Mouse (Mus musculus): ENCODE data around the gene Runx2. TPM values are rescaled to one million over a fixed set of nuclear protein-coding genes. Genes with fewer than 3 reads are reported as not detected.
A peak's percentile ranks its signal among the peaks of the same experiment; 100 is the strongest.

Gene Runx2
- total and polyA plus RNA-seq, 3 experiments, result not detected

DNA sequence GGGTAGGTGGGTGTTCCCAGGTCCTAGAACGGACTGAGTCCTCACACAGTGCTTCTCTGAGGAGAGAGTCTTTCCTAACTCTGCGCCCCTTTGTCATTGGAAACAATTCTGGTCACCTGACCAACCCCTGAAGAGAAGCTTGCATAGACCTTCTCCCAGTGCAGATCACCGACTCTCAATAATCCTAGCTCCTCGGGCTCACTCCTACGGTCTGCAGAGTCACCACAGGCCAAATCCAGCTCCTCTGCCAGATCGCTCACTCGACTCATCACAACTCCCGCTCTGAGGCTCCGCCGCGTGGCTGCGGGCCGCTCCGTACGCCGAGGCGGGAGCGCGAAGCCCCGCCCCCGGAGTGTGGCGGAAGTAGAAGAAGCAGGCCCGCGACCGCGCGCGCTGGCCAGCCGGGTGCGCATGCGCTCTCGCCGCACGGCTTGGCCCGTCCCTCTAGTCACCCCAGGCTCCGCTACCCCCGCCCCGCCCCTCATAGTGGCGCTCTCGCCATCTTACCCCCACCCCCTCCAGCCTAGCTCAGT, 37.8 kb downstream of the Runx2 start, which contains the start of gene Supt3 (continued):
- no peak for TF ChIP-seq MEF2A (IDR thresholded peaks at IDR 0.05; ENCODE audit: extremely low read depth, insufficient replicate concordance, low read depth, low read length, poor library complexity, severe bottlenecking)
- TF ChIP-seq USF2 (IDR thresholded peaks at IDR 0.05; ENCODE audit: borderline replicate concordance in 1 of 2, insufficient read depth in 1 of 2, low read depth in 1 of 2, low read length in 2 of 2), result 0 out of 4 replicates have a peak, but pooled peaks of 1 of the 2 experiments have one; percentile 37
- peak; percentile 93; the same call in 1 of the 2 replicates for TF ChIP-seq E2F4 (IDR thresholded peaks at IDR 0.05; ENCODE audit: borderline replicate concordance, low read depth, low read length)

DNA sequence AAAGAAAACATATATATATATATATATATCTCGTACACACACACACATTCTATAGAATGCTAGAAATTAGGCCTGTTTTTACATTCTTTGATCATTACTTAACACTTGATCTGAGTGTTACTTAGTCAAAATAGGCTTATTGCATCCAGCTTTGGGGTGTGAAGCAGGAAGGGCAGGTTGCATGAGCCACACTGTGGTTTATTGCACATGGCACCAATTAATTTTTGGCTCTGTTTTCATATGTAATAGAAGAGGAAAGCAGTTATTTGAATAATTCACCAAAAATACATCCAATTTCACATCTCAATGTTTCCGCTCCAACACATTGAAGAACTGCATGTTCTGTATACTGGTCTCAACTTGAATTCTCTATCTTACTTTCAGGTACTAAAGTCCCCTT, 42.0 kb downstream of the Runx2 start:
- Histone ChIP-seq H3K79me2 (ENCODE audit: control insufficient read depth, insufficient read depth, low read length, poor library complexity) (peaks cover 3% of the 10 kb centered on the region; the same call in 1 of the 2 replicates), H3K4me3 (ENCODE audit: control insufficient read depth in 1 of 2, insufficient read depth in 1 of 2, low read depth in 2 of 2, low read length in 2 of 2) (no peak overlapping the region), H3K9ac (ENCODE audit: control insufficient read depth, low read depth, low read length, poor library complexity, severe bottlenecking) (no peak overlapping the region), H3K9me3 (replicated peaks; ENCODE audit: insufficient read depth, low read length) (no peaks in the 10 kb centered on the region), H3K4me1 (ENCODE audit: control insufficient read depth in 1 of 2, insufficient read depth in 2 of 2, low read length in 2 of 2) (no peaks in the 10 kb centered on the region), H3K27ac (ENCODE audit: control insufficient read depth, low read depth, low read length) (no peak overlapping the region), H3K36me3 (ENCODE audit: control insufficient read depth in 1 of 2, insufficient read depth in 2 of 2, low read length in 2 of 2) (no peaks in the 10 kb centered on the region; a peak in 1 of 4 replicates), H3K27me3 (ENCODE audit: control insufficient read depth in 1 of 2, insufficient read depth in 2 of 2, low read length in 2 of 2) (no peaks in the 10 kb centered on the region)
- no peak for TF ChIP-seq ZMIZ1 (IDR thresholded peaks at IDR 0.05; ENCODE audit: low read depth, low read length)
- no peak for DNase-seq (ENCODE audit: low read depth, low spot score)

DNA sequence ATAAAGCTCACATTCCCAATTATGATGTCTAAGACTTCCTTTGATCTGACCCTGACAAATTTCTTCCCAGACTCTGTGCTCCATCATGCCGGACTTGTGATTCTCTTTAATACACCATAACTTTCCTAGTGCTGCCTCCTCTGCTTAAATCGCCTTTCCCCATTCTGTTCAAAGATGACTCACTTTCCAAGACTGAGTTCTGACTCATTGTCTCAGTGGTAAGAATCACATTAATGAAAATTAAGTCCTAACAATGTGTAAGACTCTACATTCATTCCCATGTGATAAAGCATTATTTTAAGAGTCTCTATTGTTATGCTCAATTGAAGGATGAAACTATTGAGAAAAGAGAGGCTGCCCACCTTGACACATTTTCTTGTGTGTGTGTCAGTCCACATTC, 43.7 kb downstream of the Runx2 start:
- H3K4me3 ChIP-seq (ENCODE audit: control insufficient read depth in 1 of 2, insufficient read depth in 1 of 2, low read depth in 2 of 2, low read length in 2 of 2), result no peak overlapping the region
- no peaks in the 10 kb centered on the region; a peak in 1 of 4 replicates for H3K36me3 ChIP-seq (ENCODE audit: control insufficient read depth in 1 of 2, insufficient read depth in 2 of 2, low read length in 2 of 2)
- H3K79me2 ChIP-seq (ENCODE audit: control insufficient read depth, insufficient read depth, low read length, poor library complexity), result no peaks in the 10 kb centered on the region
- H3K27me3 ChIP-seq (ENCODE audit: control insufficient read depth in 1 of 2, insufficient read depth in 2 of 2, low read length in 2 of 2), result no peaks in the 10 kb centered on the region
- no peaks in the 10 kb centered on the region for H3K9me3 ChIP-seq (replicated peaks; ENCODE audit: insufficient read depth, low read length)
- H3K27ac ChIP-seq (ENCODE audit: control insufficient read depth, low read depth, low read length), result no peak overlapping the region
- TF ChIP-seq TAL1 (IDR thresholded peaks at IDR 0.05; ENCODE audit: low read length) (no peak), E2F4 (IDR thresholded peaks at IDR 0.05; ENCODE audit: borderline replicate concordance, low read depth, low read length) (no peak)
- no peak overlapping the region for H3K9ac ChIP-seq (ENCODE audit: control insufficient read depth, low read depth, low read length, poor library complexity, severe bottlenecking)
- no peaks in the 10 kb centered on the region for H3K4me1 ChIP-seq (ENCODE audit: control insufficient read depth in 1 of 2, insufficient read depth in 2 of 2, low read length in 2 of 2)
- no peak for DNase-seq (ENCODE audit: low read depth, low spot score)

DNA sequence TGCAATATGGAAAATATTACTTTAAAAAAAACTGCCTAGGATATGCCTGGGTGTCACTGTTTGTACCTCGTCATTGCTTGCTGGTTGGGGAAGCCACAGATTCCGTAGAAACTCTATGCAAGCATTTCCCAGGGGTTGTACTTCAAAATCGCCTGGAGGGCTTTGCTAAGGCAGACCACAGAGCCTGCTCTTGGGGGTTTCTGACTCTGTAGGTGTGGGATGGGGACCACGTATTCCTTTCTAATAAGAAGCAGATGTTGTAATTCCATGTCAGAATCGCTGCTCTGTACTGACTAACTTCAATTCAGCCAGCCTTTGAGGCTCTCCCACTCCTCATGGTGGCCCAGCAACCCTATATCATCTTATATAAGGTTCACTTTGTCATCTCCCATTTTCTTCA, 46.1 kb downstream of the Runx2 start:
- Histone ChIP-seq H3K9ac (ENCODE audit: control insufficient read depth, low read depth, low read length, poor library complexity, severe bottlenecking) (no peak overlapping the region), H3K9me3 (replicated peaks; ENCODE audit: insufficient read depth, low read length) (no peaks in the 10 kb centered on the region), H3K27me3 (ENCODE audit: control insufficient read depth in 1 of 2, insufficient read depth in 2 of 2, low read length in 2 of 2) (no peaks in the 10 kb centered on the region), H3K36me3 (ENCODE audit: control insufficient read depth in 1 of 2, insufficient read depth in 2 of 2, low read length in 2 of 2) (no peaks in the 10 kb centered on the region; a peak in 1 of 4 replicates), H3K27ac (ENCODE audit: control insufficient read depth, low read depth, low read length) (no peak overlapping the region), H3K79me2 (ENCODE audit: control insufficient read depth, insufficient read depth, low read length, poor library complexity) (no peaks in the 10 kb centered on the region), H3K4me3 (ENCODE audit: control insufficient read depth in 1 of 2, insufficient read depth in 1 of 2, low read depth in 2 of 2, low read length in 2 of 2) (no peak overlapping the region), H3K4me1 (ENCODE audit: control insufficient read depth in 1 of 2, insufficient read depth in 2 of 2, low read length in 2 of 2) (no peaks in the 10 kb centered on the region)
- TF ChIP-seq ELF1 (IDR thresholded peaks at IDR 0.05; ENCODE audit: low read depth, low read length) (no peak), USF2 (IDR thresholded peaks at IDR 0.05; ENCODE audit: borderline replicate concordance in 1 of 2, insufficient read depth in 1 of 2, low read depth in 1 of 2, low read length in 2 of 2) (no peak), SIN3A (IDR thresholded peaks at IDR 0.05; ENCODE audit: low read length) (no peak), ETS1 (IDR thresholded peaks at IDR 0.05; ENCODE audit: low read depth, low read length) (no peak), GATA1 (IDR thresholded peaks at IDR 0.05; ENCODE audit: low read depth, low read length) (no peak), HCFC1 (IDR thresholded peaks at IDR 0.05; ENCODE audit: low read depth, low read length) (no peak), POLR2A (IDR thresholded peaks at IDR 0.05; ENCODE audit: control insufficient read depth in 1 of 2, insufficient read depth in 1 of 2, low read depth in 1 of 2, low read length in 2 of 2, poor library complexity in 1 of 2) (no peak), POLR2AphosphoS5 (IDR thresholded peaks at IDR 0.05; ENCODE audit: borderline replicate concordance, low read depth, low read length) (no peak)
- no peak for DNase-seq (ENCODE audit: low read depth, low spot score)
